Mouse (Mus musculus): ENCODE data around the gene Anln. TPM values are rescaled to one million over a fixed set of nuclear protein-coding genes. Genes with fewer than 3 reads are reported as not detected.

The Anln gene
- polyA plus RNA-seq, 1 experiment from 2014 or later: 54.4 TPM

DNA sequence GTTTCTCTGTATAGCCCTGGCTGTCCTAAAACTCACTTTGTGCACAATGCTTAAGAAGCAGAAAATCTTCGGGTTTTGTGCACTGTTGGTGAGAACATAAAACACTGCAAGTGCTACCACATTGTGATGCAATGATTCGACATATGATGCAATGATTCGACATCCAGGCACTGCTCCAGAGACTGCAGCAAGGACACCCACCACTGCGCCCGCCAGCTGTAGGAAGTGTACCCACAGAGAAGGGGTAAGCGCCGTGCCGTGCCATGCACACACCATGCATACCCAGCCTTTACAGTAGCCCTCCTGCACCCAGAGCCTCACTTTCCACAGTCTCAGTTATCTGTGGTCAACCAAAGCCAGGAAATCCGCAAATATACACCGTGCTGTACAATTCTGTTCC, 22.4 kb downstream of the Anln start:
- Histone ChIP-seq H3K4me3 (ENCODE audit: low read depth, low read length) (no peak overlapping the region), H3K4me2 (ENCODE audit: low read depth, severe bottlenecking) (no peak overlapping the region), H3K9ac (ENCODE audit: low read length) (no peak overlapping the region), H3K36me3 (ENCODE audit: control insufficient read depth, insufficient read depth, low read length) (peaks cover 14% of the 10 kb centered on the region; the same call in 1 of the 2 replicates), H3K9me3 (ENCODE audit: control insufficient read depth, low read length) (no peaks in the 10 kb centered on the region), H3K27ac (replicated peaks; ENCODE audit: low read depth, low read length) (no peak overlapping the region), H3K4me1 (ENCODE audit: control insufficient read depth, insufficient read depth, low read length) (no peaks in the 10 kb centered on the region), H3K27me3 (ENCODE audit: control insufficient read depth, insufficient read depth, low read length) (no peaks in the 10 kb centered on the region)
- 95% methylated on average over 10 of the region's 10 CpGs for WGBS
- ATAC-seq (ENCODE audit: insufficient number of reproducible peaks, low FRiP score, low TSS enrichment, low read depth): no peak
- no peak for DNase-seq (ENCODE audit: low spot score)

DNA sequence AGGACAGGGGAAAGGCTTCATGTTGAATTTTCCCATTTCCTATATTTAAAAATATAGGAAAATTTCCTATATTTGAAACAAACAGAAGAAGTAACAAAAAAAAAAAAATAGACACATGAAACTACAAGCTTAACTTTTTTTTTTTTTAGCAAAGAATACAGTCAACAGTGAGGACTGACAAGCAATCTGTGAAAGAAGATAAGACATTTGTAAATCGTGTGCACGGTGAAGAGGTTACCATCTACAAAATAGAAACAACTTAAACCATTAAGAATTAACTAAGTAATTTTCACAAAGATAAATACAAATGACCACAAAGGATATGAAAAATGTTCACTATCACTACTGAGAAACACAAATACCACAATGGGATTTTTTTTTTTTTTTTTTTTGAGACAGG, 22.8 kb downstream of the Anln start:
- WGBS: 94% methylated on average over 2 of the region's 2 CpGs
- Histone ChIP-seq H3K4me2 (ENCODE audit: low read depth, severe bottlenecking) (no peak overlapping the region), H3K27me3 (ENCODE audit: control insufficient read depth, insufficient read depth, low read length) (no peaks in the 10 kb centered on the region), H3K27ac (replicated peaks; ENCODE audit: low read depth, low read length) (no peak overlapping the region), H3K9me3 (ENCODE audit: control insufficient read depth, low read length) (no peaks in the 10 kb centered on the region), H3K4me3 (ENCODE audit: low read depth, low read length) (no peak overlapping the region), H3K36me3 (ENCODE audit: control insufficient read depth, insufficient read depth, low read length) (peaks cover 14% of the 10 kb centered on the region; the same call in 1 of the 2 replicates), H3K4me1 (ENCODE audit: control insufficient read depth, insufficient read depth, low read length) (no peaks in the 10 kb centered on the region), H3K9ac (ENCODE audit: low read length) (no peak overlapping the region)
- DNase-seq (ENCODE audit: low spot score) (no peak), ATAC-seq (ENCODE audit: insufficient number of reproducible peaks, low FRiP score, low TSS enrichment, low read depth) (no peak)

DNA sequence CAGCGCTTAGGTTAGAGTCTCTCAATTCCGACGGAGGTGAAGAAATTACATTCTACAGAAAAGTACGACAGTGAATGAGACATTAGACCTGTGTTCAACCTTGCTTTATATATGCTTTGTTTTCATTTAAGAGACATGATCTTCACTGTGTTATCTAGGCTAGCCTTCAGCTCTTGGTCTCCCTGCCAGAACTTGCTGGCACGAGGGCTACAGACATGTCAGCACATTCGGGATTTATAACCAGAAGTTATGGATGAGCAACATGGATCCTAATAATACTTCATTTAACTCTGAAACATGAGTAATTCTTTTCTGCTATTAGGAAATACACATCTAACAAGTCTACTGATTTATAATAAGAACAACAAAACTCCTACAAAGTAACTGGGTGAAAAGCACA, 28.1 kb downstream of the Anln start:
- Histone ChIP-seq H3K9me3 (ENCODE audit: control insufficient read depth, low read length) (no peaks in the 10 kb centered on the region), H3K4me2 (ENCODE audit: low read depth, severe bottlenecking) (no peak overlapping the region), H3K36me3 (ENCODE audit: control insufficient read depth, insufficient read depth, low read length) (peaks cover 28% of the 10 kb centered on the region), H3K27me3 (ENCODE audit: control insufficient read depth, insufficient read depth, low read length) (no peaks in the 10 kb centered on the region), H3K27ac (replicated peaks; ENCODE audit: low read depth, low read length) (no peak overlapping the region), H3K4me3 (ENCODE audit: low read depth, low read length) (no peak overlapping the region), H3K4me1 (ENCODE audit: control insufficient read depth, insufficient read depth, low read length) (no peaks in the 10 kb centered on the region), H3K9ac (ENCODE audit: low read length) (no peak overlapping the region)
- ATAC-seq (ENCODE audit: insufficient number of reproducible peaks, low FRiP score, low TSS enrichment, low read depth): no peak
- DNase-seq (ENCODE audit: low spot score): no peak
- 95% methylated on average over 6 of the region's 6 CpGs for WGBS

DNA sequence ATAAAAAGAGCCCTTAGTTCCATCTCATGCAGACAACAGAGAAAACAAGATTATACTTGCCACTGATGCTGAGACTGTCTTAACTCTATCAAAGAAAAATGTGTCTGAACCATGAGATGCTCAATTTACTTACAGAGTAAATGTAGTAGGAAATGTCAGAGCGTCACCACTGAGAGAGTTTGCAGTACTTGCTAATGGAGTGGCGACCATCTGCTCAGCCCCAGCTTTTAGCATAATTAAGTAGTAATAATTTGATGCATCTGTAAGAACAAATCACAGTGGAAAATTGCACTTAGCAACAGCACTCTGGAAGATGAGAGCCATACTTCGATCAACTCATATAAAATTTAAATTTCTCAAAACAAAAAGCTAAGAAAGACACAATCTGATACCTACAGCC, 33.1 kb downstream of the Anln start:
- no peak overlapping the region for H3K9ac ChIP-seq (ENCODE audit: low read length)
- no peak overlapping the region for H3K27ac ChIP-seq (replicated peaks; ENCODE audit: low read depth, low read length)
- H3K9me3 ChIP-seq (ENCODE audit: control insufficient read depth, low read length): no peaks in the 10 kb centered on the region
- no peaks in the 10 kb centered on the region for H3K4me1 ChIP-seq (ENCODE audit: control insufficient read depth, insufficient read depth, low read length)
- DNase-seq (ENCODE audit: low spot score): no peak
- H3K4me2 ChIP-seq (ENCODE audit: low read depth, severe bottlenecking): no peak overlapping the region
- H3K4me3 ChIP-seq (ENCODE audit: low read depth, low read length): no peak overlapping the region
- no peak for ATAC-seq (ENCODE audit: insufficient number of reproducible peaks, low FRiP score, low TSS enrichment, low read depth)
- H3K27me3 ChIP-seq (ENCODE audit: control insufficient read depth, insufficient read depth, low read length): no peaks in the 10 kb centered on the region
- peaks cover 42% of the 10 kb centered on the region for H3K36me3 ChIP-seq (ENCODE audit: control insufficient read depth, insufficient read depth, low read length)
- 93% methylated on average over 3 of the region's 3 CpGs for WGBS

DNA sequence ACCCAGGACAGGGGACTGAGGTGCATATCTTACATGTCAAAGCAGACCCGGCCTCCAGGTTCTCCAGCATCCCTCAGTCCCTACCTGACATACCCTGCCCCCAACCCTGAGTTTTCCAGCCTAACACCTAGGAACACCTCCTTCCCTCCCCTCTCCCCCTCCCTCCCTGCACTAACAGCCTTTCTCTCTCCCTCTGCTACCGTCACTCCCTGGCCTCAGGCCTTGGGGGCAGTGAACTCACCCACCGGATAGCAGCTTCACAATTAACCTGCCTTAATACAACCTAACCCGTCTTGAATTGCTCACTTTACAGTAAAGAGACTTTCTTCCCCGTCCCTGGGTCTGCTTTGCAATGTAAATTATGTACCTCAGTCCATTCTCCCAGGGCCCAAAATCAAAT, 35.1 kb downstream of the Anln start:
- H3K36me3 ChIP-seq (ENCODE audit: control insufficient read depth, insufficient read depth, low read length): peaks cover 30% of the 10 kb centered on the region
- WGBS: 76% methylated on average over 5 of the region's 5 CpGs

DNA sequence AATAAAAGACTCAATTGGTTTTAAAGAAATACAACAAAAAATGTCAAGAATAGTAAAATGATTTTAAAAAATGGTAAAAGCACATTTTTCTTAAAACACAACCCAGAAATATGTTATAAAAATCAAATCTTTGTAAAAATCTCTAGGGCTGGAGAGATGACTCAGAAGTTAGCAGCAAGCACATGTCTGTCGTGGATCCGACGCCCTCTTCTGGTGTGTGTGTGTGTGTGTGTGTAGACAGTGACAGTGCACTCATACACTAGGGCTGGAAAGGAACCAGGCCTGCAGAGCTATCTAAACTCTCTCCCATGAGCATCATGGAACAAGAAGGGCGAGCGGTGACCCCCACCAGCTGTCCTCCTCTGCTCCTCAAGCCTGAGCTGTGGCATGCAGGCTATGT, 35.5 kb downstream of the Anln start:
- Histone ChIP-seq H3K9ac (ENCODE audit: low read length) (no peak overlapping the region), H3K4me3 (ENCODE audit: low read depth, low read length) (no peak overlapping the region), H3K36me3 (ENCODE audit: control insufficient read depth, insufficient read depth, low read length) (peaks cover 28% of the 10 kb centered on the region), H3K4me2 (ENCODE audit: low read depth, severe bottlenecking) (no peak overlapping the region), H3K9me3 (ENCODE audit: control insufficient read depth, low read length) (no peaks in the 10 kb centered on the region), H3K4me1 (ENCODE audit: control insufficient read depth, insufficient read depth, low read length) (no peaks in the 10 kb centered on the region), H3K27ac (replicated peaks; ENCODE audit: low read depth, low read length) (no peak overlapping the region), H3K27me3 (ENCODE audit: control insufficient read depth, insufficient read depth, low read length) (no peaks in the 10 kb centered on the region)
- ATAC-seq (ENCODE audit: insufficient number of reproducible peaks, low FRiP score, low TSS enrichment, low read depth) (no peak), DNase-seq (ENCODE audit: low spot score) (no peak)
- WGBS: 93% methylated on average over 5 of the region's 5 CpGs

More for the DNA sequence above, 35.1 kb downstream of the Anln start:
- no peaks in the 10 kb centered on the region for H3K27me3 ChIP-seq (ENCODE audit: control insufficient read depth, insufficient read depth, low read length)
- no peak overlapping the region for H3K27ac ChIP-seq (replicated peaks; ENCODE audit: low read depth, low read length)
- ATAC-seq (ENCODE audit: insufficient number of reproducible peaks, low FRiP score, low TSS enrichment, low read depth) (no peak), DNase-seq (ENCODE audit: low spot score) (no peak)
- no peak overlapping the region for H3K4me3 ChIP-seq (ENCODE audit: low read depth, low read length)
- no peak overlapping the region for H3K4me2 ChIP-seq (ENCODE audit: low read depth, severe bottlenecking)
- H3K4me1 ChIP-seq (ENCODE audit: control insufficient read depth, insufficient read depth, low read length): no peaks in the 10 kb centered on the region
- no peaks in the 10 kb centered on the region for H3K9me3 ChIP-seq (ENCODE audit: control insufficient read depth, low read length)
- H3K9ac ChIP-seq (ENCODE audit: low read length): no peak overlapping the region

DNA sequence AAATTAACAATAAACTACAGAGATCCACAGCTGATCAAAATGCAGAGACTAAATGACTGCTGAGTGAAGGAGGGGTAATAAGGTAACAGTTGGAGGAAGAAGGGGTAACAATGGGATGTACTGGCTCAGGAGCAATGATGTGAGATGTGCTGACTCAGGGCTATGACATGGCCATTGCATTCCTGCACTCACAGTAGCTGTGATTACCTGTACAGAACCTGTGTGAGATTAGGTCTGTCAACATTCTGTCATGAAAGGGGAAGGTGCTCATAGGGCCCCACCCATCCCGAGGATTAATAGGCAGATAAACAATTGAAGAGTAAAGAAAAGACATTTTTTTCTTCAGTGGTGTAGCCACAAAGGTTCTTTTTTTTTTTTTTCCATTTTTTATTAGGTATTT, 48.7 kb downstream of the Anln start:
- Histone ChIP-seq H3K27ac (replicated peaks; ENCODE audit: low read depth, low read length) (no peak overlapping the region), H3K9ac (ENCODE audit: low read length) (no peak overlapping the region), H3K36me3 (ENCODE audit: control insufficient read depth, insufficient read depth, low read length) (peaks cover 26% of the 10 kb centered on the region; the same call in 1 of the 2 replicates), H3K4me2 (ENCODE audit: low read depth, severe bottlenecking) (no peak overlapping the region), H3K27me3 (ENCODE audit: control insufficient read depth, insufficient read depth, low read length) (no peaks in the 10 kb centered on the region), H3K4me3 (ENCODE audit: low read depth, low read length) (no peak overlapping the region), H3K4me1 (ENCODE audit: control insufficient read depth, insufficient read depth, low read length) (no peaks in the 10 kb centered on the region), H3K9me3 (ENCODE audit: control insufficient read depth, low read length) (no peaks in the 10 kb centered on the region)
- DNase-seq (ENCODE audit: low spot score) (no peak), ATAC-seq (ENCODE audit: insufficient number of reproducible peaks, low FRiP score, low TSS enrichment, low read depth) (no peak)
- 100% methylated on average over 1 of the region's 1 CpGs for WGBS

DNA sequence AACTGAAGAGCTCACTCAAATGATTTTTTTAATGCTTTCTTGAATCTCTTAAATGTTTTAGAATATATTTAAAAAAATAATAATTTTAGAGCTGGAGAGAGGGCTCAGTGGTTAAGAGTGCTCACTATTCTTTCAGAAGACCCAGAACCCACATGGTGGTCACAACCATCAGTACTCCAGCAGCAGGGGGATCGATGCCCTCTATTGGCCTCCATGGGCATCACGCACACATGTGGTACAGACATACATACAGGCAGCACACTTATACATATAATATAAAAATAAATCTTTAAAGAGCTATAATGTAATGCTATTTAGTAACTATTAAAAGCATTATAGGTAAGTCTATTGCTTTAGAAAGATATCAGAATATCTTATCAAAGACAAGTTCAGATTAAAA, 51.8 kb downstream of the Anln start:
- WGBS: 97% methylated on average over 2 of the region's 2 CpGs
- no peaks in the 10 kb centered on the region for H3K4me1 ChIP-seq (ENCODE audit: control insufficient read depth, insufficient read depth, low read length)
- ATAC-seq (ENCODE audit: insufficient number of reproducible peaks, low FRiP score, low TSS enrichment, low read depth) (no peak), DNase-seq (ENCODE audit: low spot score) (no peak)
- peaks cover 33% of the 10 kb centered on the region; the same call in 1 of the 2 replicates for H3K36me3 ChIP-seq (ENCODE audit: control insufficient read depth, insufficient read depth, low read length)
- H3K27ac ChIP-seq (replicated peaks; ENCODE audit: low read depth, low read length): no peak overlapping the region
- H3K9ac ChIP-seq (ENCODE audit: low read length): no peak overlapping the region
- H3K27me3 ChIP-seq (ENCODE audit: control insufficient read depth, insufficient read depth, low read length): no peaks in the 10 kb centered on the region
- H3K4me2 ChIP-seq (ENCODE audit: low read depth, severe bottlenecking): no peak overlapping the region
- H3K4me3 ChIP-seq (ENCODE audit: low read depth, low read length): no peak overlapping the region
- H3K9me3 ChIP-seq (ENCODE audit: control insufficient read depth, low read length): no peaks in the 10 kb centered on the region
